Mouse (Mus musculus): ENCODE results near the gene Pkp3.

GRCm38 (mm10) chr7:141092051-141092735 lies 14.2 kb downstream of the Pkp3 start:
- TF ChIP-seq GATA1 (IDR thresholded peaks at IDR 0.05; ENCODE audit: low read length) (no peak), TAL1 (IDR thresholded peaks at IDR 0.05; ENCODE audit: low read length) (no peak)

Measured in erythroblast, embryonic 14.5 days (primary cell).